Mouse (Mus musculus) CD4-positive, CD25-positive, alpha-beta regulatory T cell, adult 4 months (primary cell): Measurements from ENCODE around the gene Rdh1. TPM values are rescaled to one million over a fixed set of nuclear protein-coding genes. Genes with fewer than 3 reads are reported as not detected.
A peak's percentile ranks its signal among the peaks of the same experiment; 100 is the strongest.

Experiments used
- ATAC-seq: one replicate; pipeline ENCODE4 v1.8.0; 2017
- polyA plus RNA-seq, 2 experiments: library from polyadenylated mRNA; unstranded; fragments of 100-300 nt; shearing (Covaris generic); gene quantifications; one replicate each; pipeline ENCODE4 v1.2.1; 2017

Rdh1 gene
- under 1 TPM in 1 of 2 experiments, not detected in 1; 0.27 TPM for polyA plus RNA-seq

DNA sequence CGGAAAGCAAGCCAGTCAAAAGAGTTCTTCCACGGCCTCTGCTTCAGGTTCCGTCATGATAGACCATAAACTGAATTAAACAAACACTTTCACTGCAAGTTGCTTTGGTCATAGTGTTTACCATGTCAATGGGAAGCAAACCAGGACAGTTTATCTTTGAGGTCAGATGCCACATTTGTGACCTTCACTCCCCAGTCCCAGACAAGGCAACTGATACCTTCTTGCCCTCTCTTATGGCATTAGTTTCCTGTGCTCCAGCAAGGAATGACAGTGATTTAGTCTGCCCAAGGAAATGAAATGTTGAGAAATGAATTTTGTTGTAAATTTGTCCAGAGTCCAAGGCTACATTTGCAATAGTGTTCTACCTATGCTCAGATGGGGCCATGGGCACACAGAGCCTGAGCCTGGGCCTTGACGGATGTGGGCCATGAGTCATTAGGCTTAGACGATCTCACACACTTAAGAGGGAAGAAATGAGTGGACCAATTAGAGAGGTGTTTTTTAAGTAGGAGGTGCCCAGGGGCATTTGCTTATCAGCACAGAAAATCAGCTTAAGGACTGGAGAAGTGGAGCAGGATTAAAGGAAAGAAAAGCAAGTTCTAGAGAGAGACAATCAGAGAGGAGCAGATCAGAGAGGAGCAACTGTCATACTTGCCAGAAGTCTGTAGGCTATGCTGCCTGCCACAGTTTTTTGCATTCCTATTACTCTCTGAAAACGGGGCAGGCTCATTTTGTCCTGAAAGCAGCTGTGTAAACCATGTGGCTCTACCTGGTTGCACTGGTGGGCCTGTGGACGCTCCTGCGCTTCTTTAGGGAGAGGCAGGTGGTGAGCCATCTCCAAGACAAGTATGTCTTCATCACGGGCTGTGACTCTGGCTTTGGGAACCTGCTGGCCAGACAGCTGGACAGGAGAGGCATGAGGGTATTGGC, at the start of gene Rdh1, which contains the start of gene Rdh16f1:
Gene Rdh1, plus strand, starts transcription at position 541 of the 930 bp plus-strand sequence.
Gene Rdh16f1, plus strand, starts transcription at position 607 of the 930 bp plus-strand sequence.
- ATAC-seq: peak; percentile 82

DNA sequence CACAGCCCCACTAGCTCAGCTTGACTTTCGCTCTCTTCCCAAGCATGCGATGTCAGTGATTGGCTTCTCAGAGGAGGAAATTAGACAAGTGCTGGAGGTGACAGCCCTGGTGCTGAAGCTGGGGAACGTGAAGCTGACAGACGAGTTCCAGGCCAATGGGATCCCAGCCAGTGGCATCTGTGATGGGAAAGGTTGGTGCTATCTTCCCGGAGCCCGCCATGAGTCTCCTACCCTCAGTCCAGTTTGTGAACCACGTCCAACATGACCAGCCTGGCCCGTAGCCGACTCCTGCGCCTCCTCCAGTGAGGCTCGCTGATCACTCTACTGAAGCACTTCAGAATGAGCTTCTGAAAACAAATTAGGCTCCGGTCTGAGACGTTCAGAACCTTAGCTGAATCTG, 49.2 kb upstream of the Rdh1 start:
- ATAC-seq: no peak

GRCm38 (mm10) chr10:127712736-127713135, 46.8 kb upstream of the Rdh1 start:
- no peak for ATAC-seq

- no peak for ATAC-seq
Measured at GRCm38 (mm10) chr10:127721671-127722418, 37.7 kb upstream of the Rdh1 start.

GRCm38 (mm10) chr10:127724178-127724577, 35.3 kb upstream of the Rdh1 start, which contains the start of gene Tac2:
Gene Tac2, plus strand, starts transcription at chr10:127724478.
- no peak for ATAC-seq

- ATAC-seq: no peak
Measured at GRCm38 (mm10) chr10:127725136-127725535, 34.4 kb upstream of the Rdh1 start.

DNA sequence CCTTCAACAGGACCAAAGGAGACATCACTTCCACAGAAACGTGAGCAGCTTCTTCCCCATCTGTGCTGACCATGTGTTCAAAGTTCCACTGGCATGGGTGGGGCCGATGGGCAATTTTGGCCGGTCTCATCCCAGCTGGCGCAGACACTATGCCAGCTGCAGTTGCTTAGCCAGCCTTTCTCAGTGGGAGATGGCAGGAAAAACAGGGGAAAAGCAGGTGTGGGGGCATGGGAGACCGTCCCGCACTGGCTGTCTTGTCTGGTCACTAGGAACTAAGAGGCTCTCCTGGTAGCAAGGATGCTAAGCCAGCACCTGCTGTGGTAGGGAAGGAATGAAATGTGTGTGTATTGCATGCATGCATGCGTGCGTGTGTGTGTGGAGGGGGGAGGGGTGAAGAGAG, 31.1 kb upstream of the Rdh1 start:
- no peak for ATAC-seq

GRCm38 (mm10) chr10:127730285-127730932, 29.1 kb upstream of the Rdh1 start:
- no peak for ATAC-seq

DNA sequence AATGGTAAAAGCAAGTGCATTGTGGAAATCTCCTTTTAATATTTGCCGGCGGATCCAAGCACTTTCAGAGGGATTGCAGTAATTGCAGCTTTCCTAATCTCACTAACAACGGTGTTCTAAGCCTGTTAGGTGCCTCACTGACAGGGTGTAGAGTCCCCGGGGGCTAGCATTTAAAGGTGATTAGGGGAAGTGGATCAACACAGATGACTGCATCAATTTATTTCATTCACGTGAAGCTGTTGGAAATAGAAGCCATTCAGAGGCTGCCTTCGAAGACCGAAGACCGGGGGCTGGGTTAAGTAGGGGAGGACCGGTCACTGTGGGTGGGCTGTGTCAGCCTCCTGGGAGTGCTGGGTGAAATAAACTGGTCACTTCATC, 28.6 kb upstream of the Rdh1 start:
- no peak for ATAC-seq

DNA sequence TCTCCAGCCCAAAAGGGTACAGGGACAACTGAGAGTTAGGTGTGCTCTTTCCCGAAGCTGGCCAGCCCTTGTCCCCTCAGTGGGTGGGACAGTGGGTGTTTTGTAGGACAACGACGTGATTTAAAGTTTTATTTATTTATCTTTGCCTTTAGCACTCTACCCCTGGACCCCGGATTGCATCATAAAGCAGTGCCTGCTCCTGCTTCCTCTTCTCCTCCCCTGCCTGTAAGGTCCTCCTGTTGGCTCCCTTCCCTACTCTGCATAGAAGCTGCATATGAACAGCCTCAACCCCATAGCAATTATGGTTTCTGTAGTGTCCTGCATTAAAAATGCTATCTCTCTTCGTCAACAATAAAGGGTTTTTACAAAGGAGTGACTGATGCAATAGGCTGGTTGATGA, 28.1 kb upstream of the Rdh1 start:
- ATAC-seq: no peak

- ATAC-seq: no peak
Measured at GRCm38 (mm10) chr10:127734434-127734833, 25.1 kb upstream of the Rdh1 start.

DNA sequence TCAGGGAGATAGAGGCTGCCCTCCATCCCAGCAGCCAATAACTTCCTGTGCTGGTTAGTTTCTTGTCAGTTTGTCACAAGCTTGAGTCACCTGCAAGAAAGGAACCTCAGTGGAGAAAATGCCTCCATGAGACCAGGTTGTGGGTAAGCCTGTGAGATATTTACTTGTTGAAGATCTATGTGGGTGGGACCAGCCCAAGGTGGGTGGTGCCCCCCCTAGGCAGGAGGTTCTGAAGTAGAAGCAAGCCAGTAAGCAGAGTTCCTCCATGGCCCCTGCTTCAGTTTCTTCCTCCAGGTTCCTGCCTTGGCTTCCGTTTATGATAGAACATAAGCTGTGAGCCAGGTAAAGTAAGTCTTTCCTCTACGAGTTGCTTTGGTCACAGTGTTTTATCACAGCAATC, 23.3 kb upstream of the Rdh1 start:
- no peak for ATAC-seq

DNA sequence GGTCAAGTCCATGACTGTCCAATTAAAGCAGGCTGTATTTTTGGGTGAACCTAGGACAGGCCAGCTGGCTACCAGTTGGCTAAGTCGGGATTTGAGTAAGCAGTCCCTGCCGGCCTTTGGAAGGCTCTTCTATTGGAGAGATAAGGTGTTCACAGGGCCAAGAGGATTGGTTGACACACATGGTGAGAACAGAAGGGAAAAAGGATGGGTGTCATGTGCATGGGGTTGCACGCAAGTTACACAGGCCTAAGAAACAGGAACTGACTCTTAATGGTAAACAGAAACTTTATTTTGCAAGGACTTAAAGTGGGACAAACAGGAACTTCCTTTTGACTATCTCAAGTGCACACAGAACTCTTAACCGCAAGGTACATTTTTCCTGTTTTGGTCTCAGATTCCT, 22.6 kb upstream of the Rdh1 start:
- no peak for ATAC-seq

GRCm38 (mm10) chr10:127737552-127737951, 22.0 kb upstream of the Rdh1 start:
- ATAC-seq: no peak

- ATAC-seq: no peak
Measured at GRCm38 (mm10) chr10:127738151-127738882, 21.2 kb upstream of the Rdh1 start.

GRCm38 (mm10) chr10:127739083-127739660, 20.3 kb upstream of the Rdh1 start, which contains the start of gene Zbtb39:
Gene Zbtb39, plus strand, starts transcription at chr10:127739538.
- ATAC-seq: peak; percentile 79

DNA sequence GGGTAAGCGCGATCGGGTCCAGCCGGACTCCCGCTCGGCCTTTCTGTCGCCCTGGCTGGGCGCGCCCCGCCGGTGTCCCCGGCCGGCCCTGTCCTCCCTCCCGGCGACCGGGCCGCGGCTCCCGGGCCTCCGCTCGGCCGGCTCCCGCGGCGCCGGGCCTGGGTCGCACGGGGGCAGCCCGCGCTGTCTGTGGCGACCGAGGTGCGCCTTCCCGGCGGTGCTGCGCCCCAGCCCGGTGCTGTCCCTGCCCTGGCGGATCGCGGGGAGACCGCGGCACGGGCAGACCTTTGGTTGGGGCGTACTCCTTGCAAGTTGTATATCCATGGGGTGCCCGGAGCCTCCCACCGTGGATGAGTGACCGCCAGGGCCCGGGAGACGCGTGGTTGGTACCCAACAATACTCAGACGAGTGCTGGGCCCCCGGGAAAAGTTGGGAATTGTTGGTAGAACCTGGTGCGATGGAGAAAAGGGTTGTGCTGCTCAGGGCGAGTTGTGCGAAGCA, 19.8 kb upstream of the Rdh1 start:
- ATAC-seq: peak; percentile 62

GRCm38 (mm10) chr10:127744661-127745060, 14.9 kb upstream of the Rdh1 start:
- ATAC-seq: peak; percentile 54

DNA sequence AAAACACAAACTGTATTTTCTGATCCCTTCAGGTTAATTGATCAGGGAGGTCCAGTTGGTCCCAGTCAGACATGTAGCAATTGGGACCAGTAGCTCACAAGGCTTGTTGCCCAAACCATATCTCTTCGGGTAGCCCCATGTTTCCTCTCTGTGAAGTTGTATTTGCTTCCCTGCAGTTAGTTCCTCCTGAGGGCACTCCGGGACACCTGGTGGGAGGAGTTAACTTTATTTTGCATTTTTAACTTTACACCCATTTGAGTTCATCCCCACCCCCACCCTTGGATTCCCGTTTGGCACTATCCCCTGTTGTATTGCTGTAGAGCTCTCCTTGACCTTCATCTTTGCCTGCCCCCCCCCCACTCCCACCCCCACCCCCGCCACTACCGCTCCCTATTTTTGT, 13.6 kb upstream of the Rdh1 start:
- ATAC-seq: no peak

GRCm38 (mm10) chr10:127747254-127747653, 12.3 kb upstream of the Rdh1 start:
- ATAC-seq: no peak

DNA sequence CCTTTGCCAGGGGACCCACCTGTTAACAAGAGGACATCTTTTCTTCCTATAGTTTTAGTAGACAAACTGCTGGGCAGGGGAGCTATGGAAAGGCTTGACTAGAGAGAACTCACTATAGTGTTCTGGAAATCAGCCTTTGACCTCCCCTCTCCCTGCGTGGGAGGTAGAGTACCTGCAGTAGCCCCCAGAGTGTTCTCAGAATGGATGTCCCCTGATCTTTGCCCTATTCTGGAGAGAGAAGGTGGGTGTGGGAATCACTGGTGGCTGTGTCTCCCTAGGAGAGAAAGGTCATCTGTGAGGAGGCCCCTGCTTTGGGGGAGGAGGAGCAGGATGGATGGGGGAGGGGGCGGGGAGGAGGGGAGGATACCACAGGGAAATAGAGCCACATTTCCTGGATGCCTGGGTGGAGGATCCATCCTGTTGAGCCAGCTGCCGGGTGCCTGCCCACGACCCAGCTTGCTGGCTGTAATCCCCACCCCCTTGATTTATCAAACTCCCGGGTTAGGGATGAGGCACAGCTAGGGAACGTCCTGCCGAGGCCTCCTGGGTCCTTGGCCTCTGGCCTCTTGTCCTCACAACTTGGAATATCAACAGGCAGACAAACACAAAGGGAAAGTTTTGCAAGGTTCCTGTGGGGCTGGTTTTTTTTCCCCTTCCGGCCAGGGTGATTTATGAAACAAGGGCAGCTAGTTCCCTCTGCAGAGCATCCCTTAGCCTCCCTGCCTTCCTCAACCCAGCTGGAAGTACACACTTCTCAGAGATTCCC, 10.5 kb upstream of the Rdh1 start:
- ATAC-seq: no peak
